Mouse (Mus musculus): ENCODE measurements around the gene Rptor. TPM values are rescaled to one million over a fixed set of nuclear protein-coding genes. Genes with fewer than 3 reads are reported as not detected.
"Not testable (repeated sequence)": the region's sequence is repeated elsewhere in the genome, so short reads cannot be mapped to it uniquely, and the experiment has no call there.

The Rptor gene
- total RNA-seq, 2 experiments from 2014 or later, result 53.1 to 56.7 TPM

DNA sequence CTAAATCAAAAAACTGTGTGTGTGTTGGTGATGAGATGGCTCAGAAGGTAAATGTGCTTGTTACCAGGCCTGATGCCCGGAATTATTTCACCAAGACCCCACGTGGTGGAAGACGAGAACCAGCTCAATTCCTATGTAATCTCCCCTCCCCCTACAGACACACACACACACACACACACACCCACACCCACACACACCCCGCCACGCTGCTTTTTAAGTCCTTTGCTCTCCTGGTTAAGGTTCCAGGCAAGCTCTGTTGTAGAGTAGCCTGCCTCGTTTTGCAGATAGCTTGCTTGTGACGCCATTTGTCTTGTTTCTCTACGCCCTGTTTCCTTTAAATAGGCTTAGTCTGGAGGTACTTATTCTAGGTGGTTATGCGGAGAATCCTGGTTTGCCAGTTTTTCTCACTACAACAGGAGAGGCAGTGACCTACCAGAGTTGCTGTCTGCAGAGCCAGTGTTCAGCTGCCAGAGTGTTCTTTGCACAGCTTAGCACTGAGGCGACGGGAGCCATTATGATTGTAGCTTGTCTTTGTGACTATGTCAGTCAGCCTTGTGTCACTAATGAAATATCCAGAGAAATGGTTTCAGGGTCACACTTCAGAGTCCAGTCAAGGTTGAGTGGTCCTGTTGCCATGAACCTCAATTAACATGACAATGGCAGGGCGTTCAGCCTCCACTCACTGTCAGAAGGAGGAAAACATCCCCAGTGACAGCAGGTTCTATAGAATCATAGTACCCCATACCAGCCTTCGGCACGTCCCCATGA, 42.1 kb downstream of the Rptor start:
- no peak for DNase-seq (ENCODE audit: low spot score in 2 of 2)

- DNase-seq (ENCODE audit: low spot score in 2 of 2), result no peak
Observed at GRCm38 (mm10) chr11:119650456-119650855, 47.8 kb downstream of the Rptor start.

- DNase-seq (ENCODE audit: low spot score in 2 of 2), result no peak
Observed at GRCm38 (mm10) chr11:119653336-119653735, 50.6 kb downstream of the Rptor start.

- DNase-seq (ENCODE audit: low spot score in 2 of 2), result no peak
Observed at GRCm38 (mm10) chr11:119657534-119657933, 54.8 kb downstream of the Rptor start.

GRCm38 (mm10) chr11:119659296-119659695, 56.6 kb downstream of the Rptor start:
- no peak for DNase-seq (ENCODE audit: low spot score in 2 of 2)

- DNase-seq (ENCODE audit: low spot score in 2 of 2), result not testable (repeated sequence)
Observed at GRCm38 (mm10) chr11:119661479-119661878, 58.8 kb downstream of the Rptor start.

DNA sequence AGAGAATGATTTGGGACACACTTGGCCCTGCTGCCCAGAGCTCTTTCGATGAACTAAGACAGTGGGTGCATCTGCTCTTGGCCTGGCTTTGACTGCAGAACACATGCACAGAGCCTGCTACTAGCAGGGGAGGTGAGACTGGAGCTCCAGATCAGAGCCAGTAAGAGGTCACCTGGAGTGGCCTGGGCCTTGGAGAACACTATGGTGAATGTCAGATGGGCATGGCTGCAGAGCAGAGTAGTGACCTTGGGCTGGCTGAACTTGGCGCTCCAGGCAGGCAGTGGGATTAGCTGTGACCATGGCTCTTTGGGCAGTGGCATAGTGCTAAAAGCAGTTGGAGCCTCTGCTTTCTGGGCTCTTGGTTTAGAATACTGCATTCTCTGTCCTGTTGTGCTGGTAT, 61.2 kb downstream of the Rptor start:
- no peak for DNase-seq (ENCODE audit: low spot score in 2 of 2)

DNA sequence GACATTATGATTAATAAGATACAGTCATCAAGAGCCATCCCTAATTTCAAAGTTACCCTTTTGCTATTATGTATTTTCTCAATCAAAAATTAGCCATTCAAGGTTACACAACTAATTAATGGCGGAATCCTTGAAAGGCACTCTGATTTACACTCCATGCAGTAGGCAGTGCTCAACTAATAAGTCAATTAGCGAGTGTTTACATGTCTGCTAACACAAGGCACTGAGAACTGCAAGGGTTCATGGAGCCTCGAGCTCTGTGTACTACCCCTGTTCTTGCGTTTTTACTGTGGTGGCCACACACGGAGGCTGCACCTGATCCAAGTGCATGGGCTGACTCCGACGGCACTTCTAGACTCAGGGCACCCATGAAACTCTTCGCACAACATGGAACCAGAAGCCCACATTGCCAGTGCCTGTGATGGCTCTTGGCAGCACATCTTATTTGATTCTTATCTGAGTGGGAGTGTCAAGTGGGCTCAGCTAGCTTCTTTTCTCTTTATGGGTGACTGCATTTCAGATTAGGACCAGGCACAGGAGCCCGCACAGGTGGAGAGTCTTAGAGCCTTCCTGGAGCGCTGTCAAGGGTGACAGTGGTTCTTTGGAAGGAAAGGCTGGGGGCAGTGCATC, 62.1 kb downstream of the Rptor start:
- DNase-seq (ENCODE audit: low spot score in 2 of 2), result no peak

DNA sequence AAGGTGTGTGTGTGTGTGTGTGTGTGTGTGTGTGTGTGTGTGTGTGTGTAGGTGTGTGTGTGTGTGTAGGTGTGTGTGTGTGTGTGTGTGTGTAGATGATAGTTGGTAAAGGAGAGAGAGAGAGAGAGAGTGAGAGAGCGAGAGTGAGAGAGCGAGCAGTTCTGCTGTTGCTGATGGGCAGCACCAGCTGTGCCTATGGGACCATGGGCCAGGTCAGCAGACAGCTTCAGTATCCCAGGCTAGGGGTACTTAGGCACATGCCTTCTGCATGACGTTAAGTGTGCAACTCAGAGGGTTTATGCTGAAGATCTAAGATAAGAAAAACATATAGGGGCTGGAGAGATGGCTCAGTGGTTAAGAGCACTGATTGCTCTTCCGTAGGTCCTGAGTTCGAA, 62.6 kb downstream of the Rptor start:
- DNase-seq (ENCODE audit: low spot score in 2 of 2), result no peak

DNA sequence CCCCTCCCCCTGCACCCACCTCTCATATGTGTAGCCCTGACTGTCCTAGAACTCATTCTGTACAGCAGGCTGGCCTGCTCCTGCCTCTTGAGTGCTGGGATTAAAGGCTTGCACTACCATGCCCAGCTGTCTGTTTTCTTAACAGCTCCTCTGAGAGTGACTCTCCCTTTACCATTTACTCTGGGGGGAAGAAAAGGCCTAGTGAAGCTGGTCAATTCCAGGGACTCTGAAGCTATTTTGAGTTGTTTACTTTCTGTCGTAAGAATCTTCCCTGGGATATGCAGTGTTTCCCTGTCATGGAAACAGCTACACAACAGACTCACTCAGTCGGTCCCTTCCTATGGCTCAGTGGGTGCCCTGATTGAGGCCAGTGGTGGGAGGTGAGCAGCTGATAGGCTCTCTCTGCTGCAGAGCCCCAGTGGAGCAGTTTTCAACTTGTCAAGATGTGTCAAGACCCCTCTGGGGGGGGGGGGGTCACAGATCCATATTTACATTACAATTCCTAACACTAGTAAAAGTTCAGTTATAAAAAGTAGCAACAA, 63.9 kb downstream of the Rptor start:
- DNase-seq (ENCODE audit: low spot score in 2 of 2), result no peak

DNA sequence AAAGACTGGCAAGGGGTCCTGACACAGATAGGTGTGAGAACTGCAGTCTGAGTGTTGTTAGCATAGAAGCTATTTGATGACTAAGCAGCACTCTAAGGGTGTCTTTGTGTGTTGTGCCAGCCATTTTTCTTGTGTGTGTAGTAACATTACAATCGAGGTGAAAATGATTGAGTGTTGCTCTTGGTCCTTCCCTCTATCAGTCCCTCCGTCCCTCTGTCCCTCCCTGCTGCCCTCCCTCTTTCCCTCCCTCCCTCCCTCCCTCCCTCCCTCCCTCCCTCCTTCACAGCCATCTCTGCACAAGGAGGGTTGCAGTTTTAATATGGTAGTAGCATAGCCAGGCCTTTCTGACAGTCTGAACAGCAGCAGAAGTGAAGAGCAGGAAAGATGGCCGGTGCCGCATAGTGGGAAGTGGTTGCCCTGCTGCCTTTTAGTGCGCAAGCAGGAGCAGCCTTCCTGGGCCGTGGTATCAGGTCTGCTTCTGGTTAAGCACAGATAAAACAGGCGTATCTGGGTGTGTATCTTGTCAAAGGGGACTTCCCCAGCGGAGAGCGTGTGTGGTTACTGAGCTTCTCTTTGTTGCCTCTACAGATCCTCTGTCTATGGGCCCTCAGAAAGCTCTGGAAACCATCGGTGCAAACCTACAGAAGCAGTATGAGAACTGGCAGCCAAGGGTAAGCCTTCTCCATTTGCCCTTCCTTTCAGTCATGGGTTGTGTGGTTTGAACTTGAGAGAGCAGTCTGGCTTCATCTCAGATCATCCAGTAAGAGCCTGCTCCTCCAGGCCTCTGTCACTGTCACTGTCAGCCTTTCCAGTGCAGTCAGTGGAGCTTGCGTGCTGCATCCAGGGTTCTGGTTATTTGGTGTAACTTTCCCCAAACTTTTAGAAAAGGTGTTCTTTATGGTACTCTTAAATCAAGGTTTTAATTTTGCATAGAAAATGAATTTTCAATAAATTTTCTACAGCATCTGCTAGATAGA, 68.3 kb downstream of the Rptor start:
- no peak for DNase-seq (ENCODE audit: low spot score in 2 of 2)

- no peak for DNase-seq (ENCODE audit: low spot score in 2 of 2)
Observed at GRCm38 (mm10) chr11:119672041-119672440, 69.3 kb downstream of the Rptor start.

GRCm38 (mm10) chr11:119672775-119673174, 70.1 kb downstream of the Rptor start:
- DNase-seq (ENCODE audit: low spot score in 2 of 2), result no peak

GRCm38 (mm10) chr11:119674835-119675234, 72.1 kb downstream of the Rptor start:
- DNase-seq (ENCODE audit: low spot score in 2 of 2), result no peak

GRCm38 (mm10) chr11:119675546-119675945, 72.8 kb downstream of the Rptor start:
- no peak for DNase-seq (ENCODE audit: low spot score in 2 of 2)

DNA sequence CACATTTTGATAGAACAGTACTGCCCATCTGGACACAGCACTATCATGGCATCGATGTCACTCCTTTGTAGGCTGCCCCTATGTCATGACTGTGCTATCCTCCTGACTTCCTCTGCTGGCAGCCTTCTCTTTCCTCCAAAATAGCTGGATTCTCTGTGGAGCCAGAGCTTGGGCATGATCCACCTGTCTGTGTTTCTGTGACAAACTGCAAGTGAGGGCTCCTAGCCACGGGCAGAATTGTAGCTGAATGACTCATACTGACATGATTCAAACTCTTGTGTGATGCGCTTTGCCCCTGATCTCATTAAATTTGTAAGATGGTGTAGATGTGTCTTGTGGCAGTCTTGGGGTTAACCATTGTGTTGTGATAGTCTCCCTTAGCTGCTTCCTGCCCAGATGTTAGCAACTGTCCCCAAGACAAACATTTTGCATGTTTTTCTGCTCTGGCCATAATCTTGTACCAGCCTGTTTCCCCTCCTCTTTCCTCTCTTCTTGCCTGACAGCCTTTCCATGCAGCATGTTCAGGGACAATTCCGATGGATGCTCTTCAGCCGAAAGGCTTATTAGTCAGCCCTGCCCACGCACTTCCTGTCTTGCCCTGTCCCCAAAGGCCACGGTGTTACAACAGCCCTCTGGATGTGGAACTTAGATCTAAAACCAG, 74.2 kb downstream of the Rptor start:
- DNase-seq (ENCODE audit: low spot score in 2 of 2), result no peak

GRCm38 (mm10) chr11:119678427-119678826, 75.7 kb downstream of the Rptor start:
- no peak for DNase-seq (ENCODE audit: low spot score in 2 of 2)

GRCm38 (mm10) chr11:119680735-119681134, 78.0 kb downstream of the Rptor start:
- DNase-seq (ENCODE audit: low spot score in 2 of 2), result no peak

GRCm38 (mm10) chr11:119682285-119682684, 79.6 kb downstream of the Rptor start:
- DNase-seq (ENCODE audit: low spot score in 2 of 2), result no peak

DNA sequence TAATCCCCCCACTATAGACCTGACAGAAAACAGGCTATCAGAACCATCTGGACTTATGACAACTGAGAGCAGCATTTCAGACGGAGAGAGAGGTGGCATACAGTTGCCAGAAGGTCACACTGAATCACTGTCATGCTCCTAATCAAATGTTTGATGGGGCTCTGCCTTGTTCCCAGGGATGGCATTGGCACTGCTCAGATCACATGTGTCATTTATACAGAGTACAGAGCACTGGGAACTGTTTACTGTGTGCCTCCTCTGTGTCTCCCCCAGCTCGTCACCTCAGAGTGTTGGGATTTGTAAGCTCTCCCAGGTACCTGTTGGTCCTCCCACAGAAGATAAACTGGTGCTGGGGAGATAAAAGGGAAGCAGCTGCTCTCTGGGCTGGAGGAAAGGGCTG, 81.1 kb downstream of the Rptor start:
- DNase-seq (ENCODE audit: low spot score in 2 of 2), result no peak

GRCm38 (mm10) chr11:119685477-119685876, 82.8 kb downstream of the Rptor start:
- peak in 1 of 2 experiments; percentile 56 for DNase-seq (ENCODE audit: low spot score in 2 of 2)
